Mouse (Mus musculus) right cerebral cortex, postnatal 14 days (tissue): ENCODE data around the gene Sowaha.

Experiments
- DNase-seq: peaks from one replicate; pipeline ENCODE4 v3.0.0; 2022

The Sowaha gene

DNA sequence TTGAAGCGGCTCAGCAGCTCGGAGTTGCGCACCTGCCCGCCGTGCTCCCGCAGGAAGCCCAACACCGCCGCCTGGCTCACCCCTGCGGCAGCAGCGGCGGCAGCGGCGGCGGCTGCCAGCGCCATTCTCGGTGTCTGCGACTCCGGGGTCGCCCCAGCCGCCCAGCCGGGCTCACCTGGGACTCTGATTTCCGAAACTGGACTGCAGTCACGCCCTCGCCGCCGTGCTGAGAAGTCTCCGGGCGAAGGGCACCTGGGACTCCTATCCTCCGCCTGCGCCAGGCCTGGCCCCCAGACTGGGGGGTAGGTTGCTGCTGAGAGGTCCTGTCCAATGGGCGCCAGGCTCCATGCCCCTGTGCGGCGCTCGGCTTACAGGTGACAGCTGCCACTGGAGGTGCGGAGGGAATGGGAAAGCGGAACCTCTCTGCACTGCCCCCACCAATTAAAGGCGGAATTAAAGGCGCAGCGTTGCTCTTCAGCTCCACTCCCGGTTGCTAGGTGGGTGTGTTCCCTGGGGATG is at the start of gene Sowaha, which contains the start of gene Gm9945:
Gene Sowaha (minus strand): TSS at position 492 of the 519 bp plus-strand sequence.
Gene Gm9945 (plus strand): TSS at position 384 of the 519 bp plus-strand sequence.
- peak; percentile 66 for DNase-seq

- DNase-seq = no peak
Observed at GRCm38 (mm10) chr11:53529253-53529557, 49.1 kb upstream of the Sowaha start.

DNA sequence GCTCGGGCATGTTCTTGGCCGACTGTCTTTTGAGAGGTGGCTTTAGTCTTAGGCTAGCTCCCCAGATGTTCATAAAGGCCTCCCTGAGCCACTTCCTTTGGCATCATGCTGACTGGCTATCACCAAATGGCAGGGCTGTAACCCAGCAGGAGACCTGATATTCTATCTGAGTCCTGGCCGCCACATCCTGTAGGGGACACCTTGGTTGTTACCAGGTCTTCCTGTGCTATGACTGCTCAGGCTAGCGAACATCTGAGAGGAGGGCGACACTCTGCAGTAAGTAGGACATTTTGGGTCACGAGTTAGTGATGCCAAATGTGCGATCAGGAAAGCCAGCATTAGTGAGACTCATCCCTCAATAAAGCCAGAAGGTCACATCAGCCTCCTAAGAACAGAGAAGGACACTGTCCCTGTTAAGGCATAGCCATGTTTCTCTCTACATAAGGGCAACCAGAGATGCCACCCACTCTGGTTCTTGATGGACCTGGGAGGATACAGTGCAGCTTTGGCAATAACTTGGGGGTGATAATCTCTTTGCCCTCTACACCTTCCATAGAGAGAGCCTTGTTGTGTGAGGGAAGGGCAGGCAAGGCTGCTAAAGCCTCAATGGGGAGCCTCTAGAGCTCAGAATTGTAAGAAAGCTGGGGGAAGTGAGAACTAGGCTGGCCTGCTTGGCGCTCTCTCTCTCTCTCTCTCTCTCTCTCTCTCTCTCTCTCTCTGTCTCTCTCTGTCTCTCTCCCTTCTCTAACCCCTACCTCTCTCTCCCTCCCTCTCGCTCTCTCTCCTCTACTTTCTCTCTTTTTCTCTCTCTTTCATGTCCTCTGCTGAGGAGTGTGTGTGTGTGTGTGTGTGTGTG is 48.6 kb upstream of the Sowaha start:
- DNase-seq = no peak

DNA sequence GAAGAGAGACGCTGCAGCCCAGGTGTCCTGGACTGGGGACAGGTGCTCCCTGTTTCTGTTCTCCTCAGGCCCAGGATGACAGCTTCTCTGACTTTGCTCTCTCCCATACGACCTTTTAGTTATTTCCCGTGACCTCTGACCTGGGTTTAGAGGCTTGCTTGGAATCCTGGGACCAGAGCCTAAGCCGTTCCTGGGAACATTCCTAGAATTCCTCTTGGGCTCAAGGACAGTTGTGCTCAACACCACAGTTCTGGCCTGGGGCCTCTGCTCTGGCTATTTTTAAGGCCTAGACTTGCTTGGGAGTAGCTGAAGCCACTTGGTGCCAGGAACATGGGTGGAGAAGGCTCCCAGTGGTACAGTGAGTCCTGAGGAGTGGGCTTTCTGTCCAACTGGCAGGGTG is 45.4 kb upstream of the Sowaha start:
- DNase-seq = no peak

DNA sequence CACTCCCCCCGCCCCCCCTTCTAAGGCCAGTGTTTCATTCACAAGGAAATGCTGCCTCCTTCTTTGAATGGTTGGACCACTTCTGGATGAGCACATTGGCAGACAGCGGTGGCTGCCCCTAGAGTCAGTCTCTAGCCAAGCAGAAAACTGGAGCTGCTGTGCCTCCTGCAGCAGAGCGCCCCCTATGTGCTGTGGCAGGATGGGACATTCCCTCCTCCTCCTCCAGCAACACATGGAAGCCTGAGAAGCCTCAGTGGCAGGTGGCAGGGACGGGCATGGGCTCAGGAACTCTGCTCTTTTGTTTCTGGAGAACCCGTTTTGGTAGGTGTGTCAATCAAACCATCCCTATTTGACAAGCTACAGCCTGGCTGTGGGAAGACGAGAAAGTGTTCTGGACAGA is 44.8 kb upstream of the Sowaha start:
- DNase-seq = peak; percentile 56

GRCm38 (mm10) chr11:53523545-53524405 is 43.7 kb upstream of the Sowaha start:
- no peak for DNase-seq

GRCm38 (mm10) chr11:53522930-53523329 is 42.9 kb upstream of the Sowaha start:
- DNase-seq = peak; percentile 58

- DNase-seq = no peak
Observed at GRCm38 (mm10) chr11:53522362-53522761, 42.3 kb upstream of the Sowaha start.

DNA sequence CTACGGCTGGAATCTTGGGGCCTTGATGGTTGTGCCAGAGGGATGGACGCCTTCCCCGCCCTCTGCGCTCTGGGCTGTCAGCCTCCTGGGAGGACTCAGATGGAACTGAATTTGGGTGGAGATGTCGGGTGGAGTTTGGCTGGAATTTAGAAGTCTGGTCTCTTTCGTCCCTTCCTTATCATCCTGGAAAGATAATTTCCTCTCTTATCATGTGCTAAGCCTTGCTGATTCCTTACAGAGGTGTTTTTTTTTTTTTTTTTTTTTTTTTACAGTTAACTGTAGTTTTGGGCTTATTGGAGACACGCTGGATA is 41.7 kb upstream of the Sowaha start:
- DNase-seq = no peak

- DNase-seq = no peak
Observed at GRCm38 (mm10) chr11:53521120-53521820, 41.2 kb upstream of the Sowaha start.

DNA sequence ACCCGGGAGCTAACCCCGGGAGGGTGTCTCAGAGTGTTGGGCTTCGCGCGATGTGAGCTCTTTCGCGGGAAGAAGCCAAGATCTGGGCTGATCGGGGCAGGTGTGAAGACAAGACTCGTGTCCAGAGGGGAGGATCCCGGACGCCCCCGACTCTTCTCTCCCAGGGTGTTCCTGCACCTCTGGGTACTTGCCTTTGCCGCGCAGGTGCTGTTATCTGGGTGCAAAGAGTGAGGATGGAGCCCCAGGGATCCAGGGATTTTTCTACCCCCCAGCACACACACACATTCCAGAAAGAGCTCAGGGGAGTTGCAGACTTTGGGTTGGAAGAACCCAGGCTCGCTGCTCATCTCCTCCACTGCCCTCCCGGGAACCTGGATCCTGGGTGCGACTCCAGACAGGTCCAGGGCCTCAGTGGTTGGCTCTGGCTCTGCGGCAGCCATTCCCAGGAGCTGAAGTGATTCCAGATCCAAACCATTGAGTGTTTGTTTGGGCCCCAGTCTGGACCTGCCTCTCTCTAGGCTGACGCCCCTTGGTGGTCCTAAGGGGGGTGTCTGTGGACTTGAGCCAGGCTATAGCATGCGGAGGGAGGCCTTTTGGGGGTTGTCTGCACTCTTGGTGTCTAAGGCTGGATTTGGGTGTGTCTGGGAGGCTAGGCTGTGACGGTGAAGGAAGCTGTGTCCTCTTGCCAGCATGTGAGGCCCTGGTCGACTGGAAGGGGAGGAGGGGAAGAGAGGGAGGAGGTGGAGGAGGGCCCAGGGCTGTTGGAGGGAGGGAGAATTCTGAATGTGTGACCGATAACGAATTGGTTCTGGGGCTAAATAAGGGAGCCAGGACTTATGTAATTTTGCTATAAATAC is 40.3 kb upstream of the Sowaha start:
- DNase-seq = peak; percentile 58

DNA sequence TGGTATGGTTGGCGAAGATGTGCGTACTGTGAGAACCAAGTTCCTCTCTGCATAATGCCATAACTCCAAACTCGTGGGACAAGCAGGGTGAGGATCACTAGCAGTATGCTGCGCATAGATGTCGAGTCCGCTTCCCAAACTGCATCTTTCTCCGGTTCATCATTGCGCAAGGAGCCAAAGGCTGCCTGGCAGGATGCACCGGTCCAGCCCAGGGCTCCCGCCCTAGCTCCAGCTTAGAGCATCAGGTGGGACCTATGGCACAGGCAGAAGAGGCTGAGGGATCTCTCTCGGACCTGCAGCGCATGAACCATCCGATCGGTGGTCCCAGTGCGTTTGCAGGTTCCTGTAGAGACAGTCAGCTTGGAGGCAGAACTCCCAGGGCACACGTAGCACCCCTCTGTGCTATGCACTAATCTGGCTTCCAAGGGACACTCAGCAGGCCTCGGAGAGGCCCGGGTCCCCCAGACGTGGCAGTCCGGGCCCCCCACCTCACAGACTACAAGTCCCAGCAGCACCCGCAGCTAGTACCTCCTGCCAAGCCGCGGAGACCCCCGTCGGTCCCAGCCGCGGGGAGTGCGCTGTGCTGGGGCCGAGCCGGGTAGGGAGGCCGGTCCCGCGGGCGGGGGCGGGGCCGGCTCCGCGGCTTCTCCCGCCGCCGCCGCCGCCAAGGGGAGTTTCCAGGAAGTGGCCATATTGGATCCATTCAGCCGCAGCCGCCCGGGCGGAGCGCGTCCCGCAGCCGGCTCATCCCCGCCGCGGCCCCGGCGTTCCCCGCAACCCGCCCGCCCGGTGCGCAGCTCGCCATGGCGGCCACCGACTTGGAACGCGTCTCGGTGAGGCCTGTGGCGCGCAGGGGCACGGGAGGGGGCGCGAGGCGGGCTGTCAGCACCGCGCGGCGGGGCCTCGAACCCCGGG is 39.4 kb upstream of the Sowaha start, which contains the start of gene Sept8:
Gene Sept8 (plus strand): TSS at position 51 of the 915 bp plus-strand sequence.
- DNase-seq = peak; percentile 60

DNA sequence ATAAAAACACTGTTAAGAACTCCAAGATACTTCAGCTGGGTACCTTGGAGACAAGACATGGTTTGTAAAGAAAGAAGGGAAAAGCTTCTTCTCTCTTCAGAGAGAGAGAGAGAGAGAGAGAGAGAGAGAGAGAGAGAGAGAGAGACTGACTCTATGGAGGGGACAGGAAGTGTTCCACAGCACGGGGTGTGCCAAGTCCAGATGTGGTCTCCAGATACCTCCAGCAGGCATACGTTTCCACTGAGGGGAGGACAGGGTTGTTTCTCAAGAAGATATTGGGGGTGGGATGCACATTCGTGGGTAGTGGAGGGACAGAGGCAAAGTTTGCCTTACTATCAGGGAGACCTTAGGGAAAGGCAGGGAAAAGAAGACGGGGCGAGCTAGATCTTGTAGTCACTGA is 38.7 kb upstream of the Sowaha start:
- DNase-seq = no peak

DNA sequence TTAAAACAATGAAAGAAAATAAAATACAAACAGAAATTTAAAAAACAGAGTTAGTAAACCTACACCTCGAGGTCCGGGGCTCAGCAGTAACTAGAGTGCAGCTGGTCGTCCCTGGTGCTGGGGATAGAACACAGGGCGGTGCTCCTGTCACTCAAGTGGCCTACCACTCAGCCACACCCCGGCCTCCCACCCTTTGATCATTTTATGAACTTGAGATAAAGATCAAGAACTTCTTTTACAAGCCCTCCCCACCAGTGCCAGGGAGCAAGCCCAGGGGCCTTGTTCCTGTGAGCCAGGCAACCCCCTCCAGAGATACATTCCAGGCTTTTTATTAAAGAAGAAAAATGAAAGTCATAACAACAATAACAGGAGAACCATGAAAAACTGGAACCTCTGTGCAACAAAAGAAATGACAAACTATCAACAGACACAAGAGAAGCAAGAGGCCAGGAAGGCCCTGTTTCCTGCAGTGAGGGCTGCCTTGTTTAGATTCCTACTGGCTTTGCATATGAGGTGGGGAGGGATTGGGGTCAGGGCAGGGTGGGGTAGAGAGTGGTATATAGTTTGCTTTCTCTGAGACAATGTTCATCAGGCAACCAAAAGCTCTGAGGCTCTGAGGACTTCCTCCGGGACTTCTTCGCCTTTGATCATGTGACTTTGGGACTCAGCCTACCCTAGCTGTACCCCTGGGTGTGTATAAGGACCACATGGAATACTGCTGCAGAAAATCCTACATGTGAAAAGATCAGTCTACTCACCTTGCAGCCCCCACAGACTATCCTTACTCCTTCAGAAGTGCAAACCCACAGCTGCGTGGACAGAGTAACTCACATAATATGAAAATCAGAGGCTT is 36.9 kb upstream of the Sowaha start:
- DNase-seq = no peak

DNA sequence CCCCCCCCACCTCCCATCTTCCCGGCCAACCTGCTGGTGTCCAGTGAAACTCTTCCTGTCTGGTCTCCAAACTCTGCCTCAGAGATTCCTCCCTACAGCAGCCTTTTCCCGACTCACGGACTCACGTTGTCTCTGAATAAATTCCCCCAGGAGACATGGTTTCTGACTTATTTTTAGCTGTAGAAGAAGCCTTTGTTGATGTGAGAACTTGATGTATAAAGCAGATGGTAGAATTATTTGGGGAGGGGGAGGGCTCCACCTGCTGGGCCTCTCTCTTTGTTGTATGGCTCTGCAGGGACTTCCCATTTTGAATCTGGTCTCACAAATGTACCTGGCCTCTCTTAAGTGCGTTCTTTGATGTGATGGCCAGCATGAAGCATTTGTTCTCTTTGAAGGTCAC is 30.3 kb upstream of the Sowaha start:
- DNase-seq = no peak

- DNase-seq = no peak
Observed at GRCm38 (mm10) chr11:53508591-53508990, 28.5 kb upstream of the Sowaha start.

- no peak for DNase-seq
Observed at GRCm38 (mm10) chr11:53508152-53508551, 28.1 kb upstream of the Sowaha start.

DNA sequence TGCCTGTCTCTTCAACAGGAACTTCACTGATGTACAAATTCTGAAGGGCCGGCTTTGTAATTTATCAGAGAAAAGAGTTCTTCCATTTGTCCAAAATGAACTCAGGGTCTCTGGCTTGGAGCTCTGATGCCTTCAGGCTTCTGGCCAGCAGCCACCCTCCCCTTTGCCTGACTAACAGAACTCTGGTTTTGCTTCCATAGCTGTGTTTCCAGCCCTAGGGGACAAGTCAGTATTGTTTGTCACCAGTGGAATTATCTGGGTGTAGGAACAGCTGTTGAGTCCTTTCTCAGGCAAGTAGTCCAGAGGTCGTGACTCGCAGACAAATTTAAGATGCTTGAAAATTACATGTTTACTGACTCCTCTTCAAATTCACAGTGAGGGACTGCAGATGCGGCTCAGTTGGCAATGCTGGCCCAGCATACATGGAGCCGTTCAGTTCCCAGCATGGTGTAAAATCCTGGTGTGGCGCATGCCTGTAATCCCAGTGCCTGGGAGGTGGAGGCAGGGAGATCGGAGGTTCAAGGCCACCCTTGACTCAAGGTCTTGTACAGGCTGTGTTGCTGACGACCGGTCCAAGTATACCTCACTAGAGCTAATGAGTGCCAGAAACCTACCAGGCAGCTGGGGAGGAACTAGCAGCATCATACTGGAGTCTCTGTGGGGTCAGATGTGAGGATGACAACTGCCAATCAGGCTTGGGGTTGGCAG is 27.2 kb upstream of the Sowaha start:
- DNase-seq = no peak

- no peak for DNase-seq
Observed at GRCm38 (mm10) chr11:53505026-53505663, 25.1 kb upstream of the Sowaha start.
